Mouse (Mus musculus) embryo, embryonic 11 days (tissue): ENCODE results near the gene Ss18l1.
A peak's percentile ranks its signal among the peaks of the same experiment; 100 is the strongest.

ENCODE experiments used
- DNase-seq: peaks from one replicate; pipeline ENCODE4 v3.0.0-alpha.2; 2015

Gene Ss18l1

DNA sequence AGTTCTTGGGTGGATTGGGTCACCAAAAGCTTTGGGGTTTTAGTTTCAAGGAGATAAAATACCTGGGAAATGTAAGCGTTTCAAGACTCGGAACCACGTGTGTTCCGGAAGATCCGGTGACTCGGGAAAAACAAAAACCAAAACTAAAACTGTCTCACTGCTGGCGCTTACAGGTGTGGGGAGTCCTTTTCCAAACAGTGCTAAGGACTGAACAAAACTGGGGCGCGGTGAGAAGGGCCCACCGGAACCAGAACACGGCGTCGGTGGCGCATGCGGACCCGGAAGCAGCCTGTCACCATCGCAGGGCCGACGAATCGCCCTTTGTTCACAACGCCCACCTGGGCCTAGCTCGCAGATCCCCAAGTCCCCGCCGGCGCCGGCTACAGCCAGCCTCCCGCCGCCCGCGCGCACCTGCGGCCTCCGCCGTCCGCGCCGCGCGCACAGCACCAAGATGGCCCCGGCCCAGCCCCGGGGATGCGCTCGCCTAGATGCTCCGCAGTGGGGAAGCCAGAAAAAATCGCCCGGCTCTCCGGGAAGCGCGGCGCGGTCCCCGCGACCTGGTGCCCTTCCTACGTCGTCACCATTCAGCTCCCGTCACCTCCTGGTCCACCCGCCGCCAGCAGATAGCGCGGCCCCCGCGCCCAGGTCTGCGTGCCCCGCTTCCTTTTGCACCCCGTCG is 593 bp upstream of the Ss18l1 start:
- DNase-seq, result peak; percentile 72

DNA sequence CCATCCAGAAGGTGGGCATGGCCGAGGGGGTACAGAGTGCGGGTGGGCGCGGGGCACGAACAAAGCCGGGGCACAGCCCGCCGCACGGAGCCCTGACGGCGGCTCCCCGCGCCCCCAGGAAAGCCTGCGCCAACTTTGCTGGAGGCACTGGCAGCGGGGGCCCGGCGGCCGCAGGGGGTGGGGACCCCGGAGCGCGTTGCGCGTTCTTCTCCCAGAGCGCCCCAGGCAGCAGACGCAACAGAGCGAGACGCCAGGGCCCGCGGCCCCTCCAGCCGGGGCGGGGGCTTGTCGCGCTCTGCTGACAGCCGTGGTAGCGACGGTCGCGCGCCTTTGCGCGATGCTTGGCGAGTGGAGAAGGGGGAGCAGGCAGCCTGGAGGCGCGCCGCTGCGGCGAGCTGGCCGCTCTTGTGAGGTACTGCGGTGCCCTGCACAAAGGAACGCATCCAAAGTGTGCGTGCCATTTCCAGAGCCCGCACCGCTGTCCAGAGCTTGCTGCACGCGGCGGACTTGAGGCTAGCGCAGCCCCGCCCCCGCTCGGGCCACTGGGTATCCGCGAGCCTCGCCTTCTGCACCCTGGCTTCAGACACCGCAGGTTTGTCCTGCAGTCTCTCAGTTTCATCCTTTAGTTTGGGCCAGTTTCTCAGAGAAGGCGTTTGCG is 678 bp downstream of the Ss18l1 start:
- DNase-seq, result peak; percentile 85

DNA sequence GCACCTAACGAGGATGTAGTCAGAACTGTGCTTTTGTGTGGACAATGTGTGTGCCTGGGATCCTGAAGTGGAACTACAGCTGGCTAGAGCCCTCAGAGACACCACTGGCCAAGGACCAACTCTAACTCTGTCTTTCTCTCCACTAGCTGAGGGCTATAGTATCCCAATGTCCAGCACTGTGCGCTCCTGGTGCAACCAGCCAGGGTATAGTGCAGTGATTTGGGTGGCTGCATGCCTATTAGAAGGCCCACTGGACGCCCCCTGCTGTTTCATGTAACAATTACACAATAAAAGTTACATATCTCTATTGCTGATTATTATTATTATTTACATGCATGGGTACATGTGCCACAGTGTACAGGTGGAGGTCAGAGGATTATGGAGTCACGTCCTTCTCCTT is 3.0 kb downstream of the Ss18l1 start:
- DNase-seq, result peak; percentile 74

DNA sequence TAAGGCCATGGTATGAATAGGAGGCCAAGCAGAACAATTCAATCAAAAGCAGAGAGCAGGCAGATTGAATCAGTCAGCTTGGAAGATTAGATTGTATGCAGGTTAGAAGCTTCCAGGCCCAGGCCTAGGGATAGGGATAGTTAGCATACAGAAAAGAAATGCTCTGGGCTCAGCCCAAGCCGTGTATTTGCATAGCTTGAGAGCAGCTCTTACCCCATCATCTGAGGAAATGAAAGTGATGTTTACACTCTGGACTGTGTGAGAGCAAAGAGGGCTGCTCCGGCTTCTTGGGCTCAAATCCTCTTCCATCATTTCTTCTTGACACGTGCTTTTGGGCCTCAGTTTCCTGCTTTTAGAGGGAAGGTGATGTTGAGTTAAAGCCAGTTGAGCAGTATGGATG is 5.3 kb downstream of the Ss18l1 start:
- no peak for DNase-seq

DNA sequence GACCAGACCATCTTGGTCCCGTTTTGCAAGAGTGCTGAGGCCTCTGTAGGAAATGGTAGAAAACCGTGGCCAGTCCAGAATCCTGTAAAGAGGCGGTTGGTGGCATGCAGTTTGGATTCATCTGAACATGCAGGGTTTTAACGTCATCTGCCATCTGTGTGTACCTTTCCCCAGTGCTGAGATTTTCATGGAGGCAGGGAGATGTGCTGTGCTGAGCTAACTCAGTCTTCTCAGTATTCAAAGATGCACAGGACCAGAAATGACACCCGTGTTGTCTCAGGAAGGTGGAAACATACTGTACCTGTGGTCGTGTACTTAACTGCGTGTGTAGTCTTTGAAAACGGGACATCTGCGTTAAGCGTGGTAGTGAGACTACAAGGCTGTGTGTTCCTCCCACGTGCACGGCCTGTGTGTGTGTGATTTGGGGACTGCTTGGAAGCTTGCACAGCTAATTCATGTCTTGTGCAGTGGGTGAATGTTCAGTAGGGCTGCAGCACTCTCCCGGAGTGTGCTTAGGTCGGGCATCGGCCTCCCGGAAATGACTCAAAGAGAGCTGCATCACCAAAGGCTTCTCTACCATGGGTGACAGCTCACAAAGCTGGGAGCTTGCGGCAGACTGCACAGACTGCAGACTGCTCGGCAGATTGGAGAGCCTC is 5.8 kb downstream of the Ss18l1 start:
- DNase-seq, result no peak

DNA sequence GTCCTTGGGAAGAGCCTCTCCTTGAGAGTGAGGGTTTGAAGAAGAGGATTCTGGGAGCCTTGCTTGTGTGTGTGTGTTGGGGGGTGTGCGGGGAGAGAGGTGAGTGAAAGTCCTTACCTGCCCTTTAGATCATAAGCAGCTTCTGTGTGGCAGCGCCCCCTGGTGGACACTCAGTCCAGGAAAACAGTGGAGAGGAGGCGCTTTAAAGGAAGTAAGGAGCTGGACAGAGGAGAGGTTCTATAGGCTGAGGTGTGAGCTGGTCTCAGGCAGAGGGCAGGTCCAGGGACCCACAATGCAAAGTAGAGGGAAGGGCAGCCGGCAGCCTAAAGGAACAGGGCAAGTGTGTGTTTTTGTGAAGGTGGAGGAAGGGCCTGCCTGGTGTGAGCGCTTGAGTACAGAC is 8.7 kb downstream of the Ss18l1 start:
- DNase-seq, result peak; percentile 75

DNA sequence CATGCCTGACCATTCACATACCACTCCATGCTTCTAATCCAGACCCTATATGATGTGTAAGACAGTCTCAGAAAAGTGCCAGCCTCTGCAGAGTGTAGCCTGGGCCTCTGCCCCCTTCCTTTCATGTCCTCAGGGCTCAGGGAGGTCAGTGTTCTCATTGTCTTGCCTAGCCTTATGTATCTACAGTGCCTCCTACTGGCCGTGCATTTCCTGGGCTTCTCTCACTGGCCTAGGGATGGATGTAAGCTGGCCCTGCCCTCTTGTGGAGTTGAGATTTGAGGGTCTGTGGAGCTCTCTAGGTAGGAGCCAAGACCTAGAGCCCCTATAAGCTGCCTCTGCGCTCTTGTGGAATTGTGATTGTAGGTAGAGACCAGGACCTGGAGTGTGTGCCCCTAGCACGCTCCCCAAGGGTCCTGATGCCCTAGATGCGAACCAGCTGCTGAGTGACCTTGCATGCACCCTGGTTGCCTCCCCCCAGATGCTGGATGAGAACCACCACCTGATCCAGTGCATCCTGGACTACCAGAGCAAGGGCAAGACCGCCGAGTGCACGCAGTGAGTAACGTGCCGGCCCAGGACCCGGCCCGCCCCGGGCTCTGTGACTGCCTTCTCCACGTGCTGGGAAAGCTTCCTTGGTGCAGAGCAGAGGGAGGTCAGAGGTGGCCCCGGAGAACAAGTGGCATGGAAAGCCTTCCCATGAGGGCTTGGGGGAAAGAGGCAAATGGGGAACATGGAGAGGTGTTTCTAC is 9.9 kb downstream of the Ss18l1 start:
- DNase-seq, result peak; percentile 39

DNA sequence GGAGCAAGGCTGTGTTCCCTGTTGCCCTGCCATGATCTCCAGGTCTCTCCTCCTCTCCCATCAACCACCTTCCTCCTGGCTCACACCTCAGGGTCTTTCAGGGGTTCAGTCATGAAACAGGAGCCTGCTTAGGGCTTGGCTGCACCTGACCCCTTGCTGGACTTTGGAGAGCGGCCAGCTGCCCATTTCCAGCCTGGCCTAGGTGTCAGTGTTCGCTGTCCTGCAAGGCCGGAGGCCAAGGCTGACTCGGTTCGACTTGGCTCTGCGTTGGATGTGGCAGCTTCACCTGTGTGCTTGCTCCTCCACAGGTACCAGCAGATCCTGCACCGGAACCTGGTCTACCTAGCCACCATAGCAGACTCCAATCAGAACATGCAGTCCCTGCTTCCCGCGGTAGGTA is 10.7 kb downstream of the Ss18l1 start:
- no peak for DNase-seq

DNA sequence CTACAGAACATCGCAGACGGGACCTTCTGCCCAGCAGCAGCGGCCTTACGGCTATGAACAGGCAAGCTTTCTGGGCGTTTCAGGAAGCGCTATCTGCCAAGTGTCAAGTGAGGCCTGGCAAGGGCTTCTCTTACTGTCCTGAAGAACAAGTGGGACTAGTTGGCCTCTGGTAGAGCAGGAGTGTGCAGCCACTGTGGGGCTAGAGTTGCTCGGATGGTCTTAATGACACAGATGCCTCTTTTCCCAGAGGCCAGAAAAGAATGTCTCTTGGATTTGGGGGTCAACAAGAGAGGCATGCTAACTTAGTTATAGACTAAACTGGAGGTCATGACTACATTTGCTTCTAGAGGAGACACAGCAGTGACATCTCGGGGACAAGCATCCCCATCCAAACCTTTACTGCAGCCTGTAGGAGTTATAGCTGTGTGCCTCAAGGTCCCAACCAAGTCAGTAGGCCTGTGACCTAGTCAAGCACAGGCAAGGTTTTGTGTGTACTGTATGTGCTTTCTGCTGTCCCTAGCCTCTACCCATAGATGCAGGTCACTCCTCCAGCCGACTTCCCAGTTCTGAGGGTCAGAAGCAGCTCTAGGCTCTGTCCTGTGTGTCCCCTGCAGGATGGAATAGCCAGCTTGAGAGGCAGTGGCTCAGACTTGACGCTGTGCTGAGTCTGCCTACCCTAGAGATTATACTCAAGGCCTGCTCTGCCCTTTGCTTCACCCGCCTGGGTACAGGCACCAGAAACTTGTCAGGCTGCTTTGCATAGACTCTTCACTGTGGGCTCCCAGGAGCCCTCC is 21.2 kb downstream of the Ss18l1 start:
- no peak for DNase-seq

DNA sequence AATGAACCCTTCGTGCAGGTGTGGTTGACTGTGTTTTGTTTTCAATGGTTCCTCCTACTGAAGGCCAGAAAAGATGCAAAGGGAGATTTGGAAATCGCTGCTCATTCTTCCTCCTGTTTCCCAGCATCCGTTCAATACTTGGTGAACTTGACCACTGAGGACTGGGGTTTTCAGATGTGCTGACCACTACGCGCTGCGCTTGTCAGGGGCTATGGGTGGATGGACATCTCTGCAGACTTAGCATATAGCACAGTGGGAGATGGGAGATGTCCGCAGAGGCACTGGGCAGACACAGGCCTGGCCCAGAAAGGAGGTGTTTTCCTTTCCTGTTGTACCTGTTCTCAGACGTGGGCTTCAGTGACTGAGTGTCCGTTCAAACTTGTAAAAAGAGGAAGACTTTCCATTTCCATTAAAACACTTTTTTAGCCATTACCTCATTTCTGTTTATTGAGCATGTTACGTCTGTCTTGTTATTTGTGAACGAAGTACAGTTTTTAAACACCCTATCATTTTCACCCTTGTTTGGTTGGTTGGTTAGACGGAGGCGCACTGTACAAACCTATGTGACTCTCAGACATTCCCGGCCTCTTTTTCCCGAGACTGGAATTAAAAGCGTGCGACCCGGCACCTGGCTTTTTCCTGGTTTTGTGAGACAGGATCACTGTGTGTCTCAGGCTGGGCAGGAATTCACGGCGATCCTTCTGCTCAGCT is 27.6 kb downstream of the Ss18l1 start:
- no peak for DNase-seq

DNA sequence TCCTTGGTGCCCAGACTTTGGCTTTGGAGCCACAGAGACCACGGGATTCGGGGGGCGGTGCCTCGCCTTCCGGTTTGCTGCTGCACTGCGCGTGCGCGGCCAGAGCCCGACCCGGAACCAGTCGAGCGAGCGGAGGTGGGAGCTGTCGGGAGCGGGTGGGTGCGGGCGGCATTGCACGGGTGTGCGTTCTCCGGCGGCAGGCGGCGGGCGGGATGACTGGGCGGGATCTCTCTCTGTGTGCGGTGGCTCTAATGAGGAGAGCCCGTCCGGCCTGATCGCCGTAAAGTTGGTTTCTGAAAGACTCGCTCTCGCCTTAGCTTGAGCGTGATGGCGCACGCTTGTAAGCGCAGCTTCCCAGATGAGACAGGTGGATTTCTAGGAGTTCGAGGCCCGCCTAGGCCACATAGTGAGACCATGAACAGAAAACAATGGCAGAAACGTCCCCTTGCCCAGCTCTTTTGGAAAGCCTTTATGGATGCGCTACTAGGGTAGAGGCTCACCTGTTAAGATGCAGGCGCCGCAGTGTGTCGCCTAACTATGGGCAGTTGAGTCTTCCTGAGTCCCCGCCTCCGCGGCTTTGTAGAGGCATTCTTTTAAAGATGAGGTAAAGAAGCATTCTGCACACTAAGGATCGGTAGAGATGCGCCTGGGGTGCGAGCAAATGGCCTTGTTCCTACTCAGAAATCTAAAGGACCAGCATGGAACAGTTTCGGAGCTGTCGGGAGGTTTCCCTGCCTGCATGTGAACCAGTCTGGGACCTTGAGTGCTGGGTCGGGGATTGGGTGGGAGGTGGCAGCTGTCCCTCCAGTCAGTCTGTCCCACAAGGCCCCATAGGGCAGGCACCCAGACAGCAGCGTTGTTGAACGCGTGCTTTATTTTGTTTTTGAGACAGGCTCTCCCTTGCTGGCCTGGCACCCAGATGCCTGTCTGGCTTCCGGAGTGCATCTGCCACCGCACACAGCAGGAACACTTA is 28.5 kb downstream of the Ss18l1 start, which contains the start of gene Mtg2:
Gene Mtg2 (plus strand): TSS at position 108 of the 973 bp plus-strand sequence.
- DNase-seq, result peak; percentile 94

DNA sequence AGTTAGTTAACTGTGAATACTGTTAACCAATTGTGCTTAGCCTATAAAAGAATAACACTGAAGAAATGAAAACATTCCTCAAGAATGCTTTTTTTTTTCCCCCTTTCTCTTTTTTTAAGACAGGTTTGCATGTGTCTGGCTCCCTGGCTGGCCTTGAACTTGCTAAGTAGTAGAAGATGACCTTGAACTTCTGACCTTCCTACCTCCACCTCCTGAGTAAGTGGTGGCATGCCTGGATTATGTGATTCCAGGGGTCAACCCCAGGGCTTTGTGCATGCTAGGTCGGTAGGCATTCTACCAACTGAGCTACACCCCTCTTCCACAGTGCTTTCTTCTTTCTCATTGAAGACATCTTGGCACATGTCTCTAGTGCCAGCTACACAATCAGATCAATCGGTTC is 29.4 kb downstream of the Ss18l1 start:
- no peak for DNase-seq

DNA sequence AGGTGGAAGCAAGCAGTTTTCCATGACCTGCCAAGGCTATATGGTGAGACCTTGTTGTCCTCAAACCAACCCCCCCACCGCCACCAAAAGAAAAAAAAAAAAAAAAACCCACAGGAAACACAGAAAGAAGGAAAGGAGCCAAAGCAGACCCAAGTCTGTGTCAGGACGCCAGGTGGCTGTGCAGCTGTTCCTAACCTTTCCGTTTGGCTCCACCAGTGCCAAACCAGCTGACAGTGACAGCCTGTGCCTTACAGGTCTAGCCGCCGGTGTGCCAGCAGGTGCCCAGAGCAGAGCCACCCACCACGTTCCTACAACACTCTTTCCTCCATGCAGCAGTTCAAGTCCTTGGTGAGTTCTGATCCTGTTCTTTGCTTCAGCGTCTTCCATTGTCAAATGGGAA is 30.6 kb downstream of the Ss18l1 start:
- DNase-seq, result no peak

DNA sequence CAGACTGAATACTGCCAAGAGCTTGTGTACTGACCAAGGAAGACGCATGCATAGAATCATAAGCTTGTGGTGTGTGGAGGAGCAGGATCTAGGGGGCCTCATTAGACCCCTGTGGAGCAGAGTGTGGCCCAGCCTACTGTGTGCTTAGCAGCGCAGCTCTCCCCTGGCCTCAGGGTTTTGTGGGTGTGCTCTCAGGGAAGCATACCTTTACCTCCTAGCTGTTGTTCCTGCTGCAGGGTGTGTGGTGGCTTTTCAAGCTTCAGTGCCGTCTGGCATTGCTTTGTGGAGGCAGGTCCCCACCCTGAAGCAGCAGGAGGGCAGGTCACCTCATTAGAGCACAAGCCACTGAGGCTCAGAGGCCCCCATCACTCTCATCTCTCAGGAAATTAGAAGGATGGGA is 35.3 kb downstream of the Ss18l1 start:
- no peak for DNase-seq

DNA sequence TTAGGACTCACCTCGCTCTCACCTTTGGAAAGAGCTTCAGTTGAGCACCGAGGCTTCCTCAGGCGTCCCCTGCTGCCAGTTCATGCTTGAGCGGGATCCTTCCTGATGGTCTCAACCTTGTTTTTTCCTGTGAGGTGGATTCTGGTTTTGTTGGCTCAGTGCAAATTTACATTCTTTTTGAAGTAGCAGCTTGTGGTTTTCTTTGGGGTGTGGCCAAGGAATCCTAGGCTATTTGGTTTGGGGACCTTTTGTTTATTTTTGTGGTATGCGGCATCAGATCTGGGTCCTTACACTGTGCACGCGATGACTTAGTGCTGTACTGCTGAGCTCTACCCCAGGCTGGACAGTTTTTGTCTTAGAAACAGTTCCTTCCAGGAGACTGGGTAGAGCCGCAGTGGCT is 38.4 kb downstream of the Ss18l1 start:
- DNase-seq, result no peak

DNA sequence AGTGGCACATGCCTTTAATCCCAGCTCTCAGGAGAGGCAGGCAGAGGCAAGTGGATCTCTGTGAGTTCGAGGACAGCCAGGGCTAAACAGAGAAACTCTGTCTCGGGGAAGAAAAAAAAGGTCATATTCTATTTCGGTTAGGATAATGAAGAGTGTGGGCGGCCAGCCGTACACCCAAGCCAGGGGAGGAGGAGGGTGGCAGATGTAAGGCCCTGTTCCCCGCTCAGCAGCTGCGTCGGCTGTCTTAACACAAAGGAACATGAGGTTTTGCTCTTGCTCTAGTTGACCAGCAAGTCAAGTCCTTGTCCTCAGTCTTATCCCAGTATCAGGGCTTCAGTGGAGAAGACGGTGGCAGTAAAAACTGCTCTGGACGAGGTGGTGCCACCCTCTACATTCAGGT is 40.8 kb downstream of the Ss18l1 start:
- DNase-seq, result no peak

DNA sequence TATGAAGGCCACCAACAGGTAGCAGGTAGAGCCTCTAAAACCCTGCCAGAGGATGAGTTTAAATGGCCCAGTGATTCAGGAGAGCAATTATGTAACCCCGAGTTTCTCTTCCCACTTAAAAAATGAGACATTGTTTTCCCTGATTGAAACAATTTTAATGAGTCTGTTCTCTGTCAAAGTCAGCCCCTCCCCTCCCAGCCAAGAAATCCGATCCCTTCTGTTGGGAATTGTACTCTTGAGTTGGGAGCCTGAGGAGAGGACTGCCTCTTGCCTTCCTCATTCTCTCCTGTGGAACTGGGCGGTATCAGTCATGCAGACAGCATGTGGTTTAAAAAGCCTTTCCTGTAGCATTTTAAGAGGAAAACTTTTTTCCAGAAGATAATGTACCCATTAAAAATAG is 42.3 kb downstream of the Ss18l1 start:
- no peak for DNase-seq

DNA sequence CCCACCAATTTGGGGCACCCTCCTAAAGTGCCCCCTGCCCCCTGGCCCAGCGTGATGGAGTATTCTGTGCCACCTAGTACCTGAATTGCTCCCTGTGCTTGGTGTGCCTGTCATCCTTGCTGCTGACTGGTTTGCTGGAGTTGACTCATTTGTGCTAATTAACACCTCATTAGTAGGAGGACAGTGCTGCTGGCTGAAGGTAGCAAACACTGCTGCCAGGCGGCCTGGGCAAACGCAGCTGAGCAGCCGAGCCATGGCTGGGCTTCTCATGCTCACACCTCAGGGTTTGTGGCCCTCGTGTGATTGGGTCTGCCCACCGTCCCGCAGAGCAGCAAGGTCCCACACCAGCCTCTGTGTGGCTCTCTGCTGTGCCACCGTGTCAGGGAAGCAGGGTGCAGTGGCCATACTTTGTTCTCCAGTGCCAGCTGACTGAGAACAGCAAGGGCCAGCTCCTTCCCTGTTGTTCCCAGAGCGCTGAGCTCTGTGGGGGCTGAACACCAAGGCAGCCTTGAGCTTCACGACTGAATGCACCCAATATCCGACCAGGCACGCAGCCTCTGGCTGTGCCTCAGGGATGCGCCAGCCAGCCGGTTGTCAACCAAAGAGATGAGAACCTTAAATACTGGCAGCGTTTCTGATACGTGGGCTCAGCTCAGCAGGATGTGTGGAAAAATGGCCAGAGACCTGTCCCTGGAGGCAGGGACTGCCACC is 43.8 kb downstream of the Ss18l1 start:
- DNase-seq, result no peak

DNA sequence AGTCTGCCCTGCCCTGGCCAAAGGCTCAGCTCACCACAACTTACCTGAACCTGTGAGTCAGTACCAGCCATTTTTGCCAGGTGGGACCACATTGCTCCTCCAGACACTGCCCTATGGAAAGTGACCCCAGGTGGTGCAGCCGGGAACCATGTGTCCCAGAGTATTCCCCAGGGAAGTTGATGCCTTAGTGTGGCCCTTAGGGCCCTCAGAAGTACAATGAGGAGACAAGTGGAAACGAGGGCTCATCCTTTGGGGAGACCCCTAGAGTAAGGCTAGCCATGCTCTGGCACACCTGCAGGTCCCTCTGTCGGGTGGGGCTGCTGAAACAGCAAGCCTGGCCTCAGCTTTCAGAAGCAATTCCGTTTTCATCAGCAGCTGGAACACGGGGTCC is 44.3 kb downstream of the Ss18l1 start:
- no peak for DNase-seq

DNA sequence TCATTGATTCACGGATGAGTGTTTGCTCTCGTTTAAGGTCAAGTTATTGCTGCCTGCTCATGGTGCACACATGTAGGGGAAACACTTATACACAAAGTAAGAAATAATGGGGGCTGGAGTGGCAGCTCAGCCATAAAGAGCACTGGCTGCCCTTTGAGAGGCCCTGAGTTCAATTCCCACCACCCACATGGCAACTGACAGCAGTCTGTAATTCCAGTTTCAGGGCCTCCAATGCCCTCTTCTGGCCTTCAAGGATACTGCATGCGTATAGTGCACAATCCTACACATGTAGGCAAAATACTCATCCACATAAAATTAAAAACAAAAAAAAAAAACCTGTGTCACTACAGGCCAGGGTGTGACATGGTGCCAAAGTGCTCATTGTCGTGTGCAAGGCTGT is 45.2 kb downstream of the Ss18l1 start:
- no peak for DNase-seq
